Mouse (Mus musculus): ENCODE measurements at regions not wholly inside any gene's neighbourhood (a gene's known extent, or its start where the extent isn't known, plus 50 kb on each side); places are given as distances from the start of the nearest gene placed in this dataset.

GRCm38 (mm10) chr1:189072516-189072915 is 64.9 kb upstream of the Kctd3 start:
- H3K9me3 ChIP-seq (ENCODE audit: control insufficient read depth, low read length) = no peaks in the 10 kb centered on the region
- no peaks in the 10 kb centered on the region for H3K4me1 ChIP-seq (replicated peaks; ENCODE audit: control insufficient read depth in 2 of 2, insufficient read depth in 2 of 2, low read length in 1 of 2)
- H3K27ac ChIP-seq = no peak overlapping the region
- TF ChIP-seq CTCF (IDR thresholded peaks at IDR 0.05; ENCODE audit: low read depth) = no peak
- no peak for TF ChIP-seq EP300 (IDR thresholded peaks at IDR 0.05; ENCODE audit: low read depth)
- no peak overlapping the region for H3K4me3 ChIP-seq (ENCODE audit: insufficient read depth in 1 of 2, low read depth in 2 of 2, low read length in 2 of 2)
- ATAC-seq (ENCODE audit: insufficient read depth) = no peak
- no peak overlapping the region for H3K9ac ChIP-seq (replicated peaks)
- WGBS (ENCODE audit: insufficient replicate concordance) = 43% methylated on average over 2 of the region's 2 CpGs
- H3K4me2 ChIP-seq (ENCODE audit: low read depth) = no peak overlapping the region
- DNase-seq (ENCODE audit: low read depth in 3 of 3, low spot score in 3 of 3) = no peak
- no peaks in the 10 kb centered on the region for H3K36me3 ChIP-seq (replicated peaks; ENCODE audit: control insufficient read depth, insufficient read depth, low read depth)
- H3K27me3 ChIP-seq (ENCODE audit: control insufficient read depth, insufficient read depth, low read length) = no peaks in the 10 kb centered on the region

- H3K9me3 ChIP-seq (ENCODE audit: control insufficient read depth, low read length) = no peaks in the 10 kb centered on the region
- H3K4me2 ChIP-seq (ENCODE audit: low read depth) = no peak overlapping the region
- TF ChIP-seq EP300 (IDR thresholded peaks at IDR 0.05; ENCODE audit: low read depth) = no peak
- 49% methylated on average over 3 of the region's 3 CpGs for WGBS (ENCODE audit: insufficient replicate concordance)
- no peak overlapping the region for H3K4me3 ChIP-seq (ENCODE audit: insufficient read depth in 1 of 2, low read depth in 2 of 2, low read length in 2 of 2)
- no peaks in the 10 kb centered on the region for H3K4me1 ChIP-seq (replicated peaks; ENCODE audit: control insufficient read depth in 2 of 2, insufficient read depth in 2 of 2, low read length in 1 of 2)
- DNase-seq (ENCODE audit: low read depth in 3 of 3, low spot score in 3 of 3) (no peak), ATAC-seq (ENCODE audit: insufficient read depth) (no peak)
- H3K9ac ChIP-seq (replicated peaks) = no peak overlapping the region
- H3K27me3 ChIP-seq (ENCODE audit: control insufficient read depth, insufficient read depth, low read length) = no peaks in the 10 kb centered on the region
- H3K27ac ChIP-seq = no peak overlapping the region
- H3K36me3 ChIP-seq (replicated peaks; ENCODE audit: control insufficient read depth, insufficient read depth, low read depth) = no peaks in the 10 kb centered on the region
Measured at GRCm38 (mm10) chr1:189068204-189068603, 60.6 kb upstream of the Kctd3 start.

- no peaks in the 10 kb centered on the region for H3K9me3 ChIP-seq (ENCODE audit: control insufficient read depth, low read length)
- no peak for ATAC-seq (ENCODE audit: insufficient read depth)
- H3K27me3 ChIP-seq (ENCODE audit: control insufficient read depth, insufficient read depth, low read length) = no peaks in the 10 kb centered on the region
- H3K4me2 ChIP-seq (ENCODE audit: low read depth) = no peak overlapping the region
- 64% methylated on average over 16 of the region's 16 CpGs for whole genome bisulfite sequencing (ENCODE audit: insufficient replicate concordance)
- H3K9ac ChIP-seq (replicated peaks) = no peak overlapping the region
- no peak for TF ChIP-seq EP300 (IDR thresholded peaks at IDR 0.05; ENCODE audit: low read depth)
- TF ChIP-seq CTCF (IDR thresholded peaks at IDR 0.05; ENCODE audit: low read depth) = no peak
- no peaks in the 10 kb centered on the region for H3K4me1 ChIP-seq (replicated peaks; ENCODE audit: control insufficient read depth in 2 of 2, insufficient read depth in 2 of 2, low read length in 1 of 2)
- no peak for DNase-seq (ENCODE audit: low read depth in 3 of 3, low spot score in 3 of 3)
- H3K4me3 ChIP-seq (ENCODE audit: insufficient read depth in 1 of 2, low read depth in 2 of 2, low read length in 2 of 2) = no peak overlapping the region
- no peaks in the 10 kb centered on the region for H3K36me3 ChIP-seq (replicated peaks; ENCODE audit: control insufficient read depth, insufficient read depth, low read depth)
- H3K27ac ChIP-seq = no peak overlapping the region
Measured at GRCm38 (mm10) chr1:189067204-189067960, 59.7 kb upstream of the Kctd3 start.

DNA sequence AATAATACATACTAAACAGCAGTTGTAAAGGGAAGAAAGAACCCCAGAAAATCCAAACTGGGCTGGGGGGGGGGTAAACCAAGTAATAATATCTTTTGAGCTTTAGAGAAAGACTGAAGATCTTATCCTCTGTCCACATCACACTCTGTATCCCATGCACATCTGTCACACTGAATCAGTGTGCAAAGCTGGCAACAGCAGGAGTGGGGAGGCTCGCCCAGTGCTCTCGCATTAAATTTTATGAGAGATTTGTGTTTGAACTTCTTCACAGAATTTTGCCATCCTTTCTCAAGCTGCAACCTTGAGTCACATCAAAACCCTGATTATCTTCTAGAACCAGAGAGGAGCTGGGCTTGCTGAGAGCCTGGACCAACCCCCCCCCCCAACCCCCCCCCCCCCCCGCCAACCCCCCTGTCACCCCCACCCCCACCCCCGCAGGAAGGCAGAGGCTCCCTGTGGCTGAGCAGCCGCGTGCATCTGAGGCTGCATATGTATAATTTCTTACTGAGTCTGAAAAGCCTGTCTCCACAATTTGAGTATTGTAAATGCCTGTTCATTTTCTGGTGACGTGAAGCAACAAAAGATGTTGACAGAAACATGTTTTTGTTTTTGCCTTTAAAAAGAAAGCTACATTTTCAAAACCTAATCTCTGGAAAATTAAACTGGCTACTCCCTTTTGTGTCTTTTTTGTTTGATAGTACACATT is 59.0 kb upstream of the Kctd3 start:
- WGBS (ENCODE audit: insufficient replicate concordance) = 48% methylated on average over 7 of the region's 7 CpGs
- no peak overlapping the region for H3K27ac ChIP-seq
- H3K4me3 ChIP-seq (ENCODE audit: insufficient read depth in 1 of 2, low read depth in 2 of 2, low read length in 2 of 2) = no peak overlapping the region
- TF ChIP-seq EP300 (IDR thresholded peaks at IDR 0.05; ENCODE audit: low read depth) (no peak), CTCF (IDR thresholded peaks at IDR 0.05; ENCODE audit: low read depth) (no peak)
- no peaks in the 10 kb centered on the region for H3K9me3 ChIP-seq (ENCODE audit: control insufficient read depth, low read length)
- H3K36me3 ChIP-seq (replicated peaks; ENCODE audit: control insufficient read depth, insufficient read depth, low read depth) = no peaks in the 10 kb centered on the region
- no peaks in the 10 kb centered on the region for H3K4me1 ChIP-seq (replicated peaks; ENCODE audit: control insufficient read depth in 2 of 2, insufficient read depth in 2 of 2, low read length in 1 of 2)
- DNase-seq (ENCODE audit: low read depth in 3 of 3, low spot score in 3 of 3) (no peak), ATAC-seq (ENCODE audit: insufficient read depth) (no peak)
- H3K4me2 ChIP-seq (ENCODE audit: low read depth) = no peak overlapping the region
- H3K27me3 ChIP-seq (ENCODE audit: control insufficient read depth, insufficient read depth, low read length) = no peaks in the 10 kb centered on the region
- H3K9ac ChIP-seq (replicated peaks) = no peak overlapping the region

DNA sequence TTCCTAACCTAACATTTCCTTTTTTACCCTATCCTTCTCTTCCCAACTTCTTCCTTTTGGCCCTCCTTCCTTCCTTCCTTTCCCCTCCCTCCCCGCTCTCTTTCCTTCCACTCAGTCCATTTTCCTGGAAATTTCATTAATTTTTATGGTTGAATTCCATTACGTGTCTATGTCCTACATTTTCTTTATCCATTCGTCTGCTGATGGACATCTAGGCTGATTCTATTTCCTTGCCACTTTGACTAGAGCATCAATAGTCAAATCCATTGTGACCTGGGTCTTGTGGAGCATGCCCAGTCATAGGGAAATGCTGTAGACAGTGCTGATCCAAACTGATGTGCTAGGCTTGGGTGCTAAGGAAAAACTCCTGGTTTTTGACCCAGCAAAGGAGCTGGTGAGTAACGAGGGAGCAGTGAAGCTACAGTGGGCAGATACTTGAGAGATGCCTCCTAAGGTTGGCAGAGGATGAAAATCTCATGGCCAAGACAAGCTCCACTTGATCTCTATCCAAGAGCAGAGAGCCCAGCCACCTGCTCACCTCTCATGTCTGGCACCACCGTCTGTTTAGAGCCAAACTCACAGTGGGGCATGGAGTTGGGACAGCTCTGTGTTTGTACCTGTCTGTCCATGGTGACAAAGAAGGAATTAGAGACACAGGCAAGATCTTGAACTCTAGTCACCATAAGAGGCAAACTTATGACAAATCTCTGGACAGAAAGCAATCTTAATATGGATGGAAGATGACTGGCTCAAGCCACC is 57.7 kb upstream of the Kctd3 start:
- no peak for ATAC-seq (ENCODE audit: insufficient read depth)
- Histone ChIP-seq H3K4me3 (ENCODE audit: insufficient read depth in 1 of 2, low read depth in 2 of 2, low read length in 2 of 2) (no peak overlapping the region), H3K9me3 (ENCODE audit: control insufficient read depth, low read length) (no peaks in the 10 kb centered on the region), H3K27ac (no peak overlapping the region), H3K36me3 (replicated peaks; ENCODE audit: control insufficient read depth, insufficient read depth, low read depth) (no peaks in the 10 kb centered on the region), H3K27me3 (ENCODE audit: control insufficient read depth, insufficient read depth, low read length) (no peaks in the 10 kb centered on the region), H3K9ac (replicated peaks) (no peak overlapping the region), H3K4me1 (replicated peaks; ENCODE audit: control insufficient read depth in 2 of 2, insufficient read depth in 2 of 2, low read length in 1 of 2) (no peaks in the 10 kb centered on the region), H3K4me2 (ENCODE audit: low read depth) (no peak overlapping the region)
- DNase-seq (ENCODE audit: low read depth in 3 of 3, low spot score in 3 of 3) = no peak
- TF ChIP-seq CTCF (IDR thresholded peaks at IDR 0.05; ENCODE audit: low read depth) (no peak), EP300 (IDR thresholded peaks at IDR 0.05; ENCODE audit: low read depth) (no peak)
- 45% methylated on average over 5 of the region's 5 CpGs for WGBS (ENCODE audit: insufficient replicate concordance)
